Mouse (Mus musculus) liver, embryonic 14.5 days (tissue): ENCODE measurements around the gene Serinc5.

Experiments
- CTCF ChIP-seq: IDR thresholded peaks from 2 replicates; pipeline ENCODE4 v1.5.1; 2016; ENCODE audit warnings: antibody characterized with exemption, low read depth, control low read depth
- EP300 ChIP-seq: IDR thresholded peaks from 2 replicates; pipeline ENCODE4 v1.6.1; 2016; ENCODE audit warnings: antibody characterized with exemption, low read depth

DNA sequence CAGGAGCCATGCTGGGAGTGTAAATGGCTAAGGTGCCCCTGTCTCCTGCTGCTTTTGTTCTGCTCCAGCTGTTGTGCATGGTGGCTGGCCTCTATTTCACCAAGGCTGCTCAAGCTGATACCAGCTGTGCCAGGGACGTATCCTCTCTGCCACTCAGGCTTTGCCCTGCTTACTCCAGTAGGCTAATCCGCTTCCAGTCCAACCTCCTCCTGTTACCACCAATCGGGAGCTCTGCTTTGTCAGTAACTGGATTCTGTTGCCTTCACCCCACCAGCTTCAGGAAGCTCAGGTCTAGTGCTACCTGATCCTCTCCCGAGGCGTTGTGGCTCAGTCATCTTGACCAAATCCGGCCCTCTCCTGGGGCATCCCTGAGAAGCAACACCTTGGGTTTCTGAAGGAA is 33.9 kb downstream of the Serinc5 start:
- TF ChIP-seq CTCF (no peak), EP300 (no peak)
